Mouse (Mus musculus) layer of hippocampus, postnatal 36 days (tissue): ENCODE data around the gene Fndc3b. TPM values are rescaled to one million over a fixed set of nuclear protein-coding genes. Genes with fewer than 3 reads are reported as not detected.
"Not testable (repeated sequence)": the region's sequence is repeated elsewhere in the genome, so short reads cannot be mapped to it uniquely, and the experiment has no call there.

Experiments used
- DNase-seq, 2 experiments: peaks; one replicate each; pipeline ENCODE4 v3.0.0; 2022
- microRNA-seq, 2 experiments: library from miRNA; unstranded; fragments of <30 nt; microRNA quantifications; one replicate each; pipeline ENCODE4 v1.2.0; 2021
- total RNA-seq, 2 experiments: library from RNA; stranded (reverse); gene quantifications; 2 replicates each; pipeline ENCODE4 v1.2.3; 2021

The Fndc3b gene
- total RNA-seq, 2 experiments from 2014 or later: 21.0 to 22.9 TPM

DNA sequence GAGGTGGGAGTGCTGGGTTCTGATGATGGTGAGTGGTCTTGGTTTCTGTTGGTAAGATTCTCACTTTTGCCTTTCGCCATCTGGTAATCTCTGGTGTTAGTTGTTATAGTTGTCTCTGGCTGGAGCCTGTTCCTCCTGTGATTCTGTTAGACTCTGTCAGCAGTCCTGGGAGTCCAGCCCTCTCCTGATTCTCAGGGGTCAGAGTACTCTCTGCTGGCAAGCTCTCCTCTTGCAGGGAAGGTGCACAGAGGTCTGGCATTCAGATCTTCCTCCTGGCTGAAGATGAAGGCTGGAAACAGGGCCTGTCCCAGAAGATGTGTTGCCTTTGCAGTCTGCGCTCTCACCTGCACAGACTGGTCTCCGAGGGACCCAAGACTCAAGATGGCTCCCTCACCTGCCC lies 310.1 kb downstream of the Fndc3b start:
- not testable (repeated sequence) for DNase-seq

- DNase-seq: no peak
Measured at GRCm38 (mm10) chr3:27389923-27390322, 321.2 kb downstream of the Fndc3b start.

DNA sequence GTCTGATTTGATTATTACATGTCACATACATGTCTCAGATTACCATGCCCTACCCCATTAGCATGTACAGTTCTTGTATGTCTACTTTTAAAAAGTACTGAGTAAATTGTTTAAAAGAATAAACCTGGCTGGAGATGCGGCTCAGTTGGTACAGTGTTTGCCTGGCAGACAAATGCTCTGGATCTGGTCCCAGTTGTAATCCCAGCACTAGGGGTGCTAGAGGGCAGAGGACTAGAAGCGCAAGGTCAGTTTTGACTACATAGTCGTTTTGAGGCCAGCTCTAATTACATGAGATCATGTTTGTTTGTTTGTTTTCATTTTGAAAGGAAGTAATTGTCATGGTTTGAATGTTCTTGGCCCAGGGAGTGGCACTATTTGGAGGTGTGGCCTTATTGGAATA lies 326.3 kb downstream of the Fndc3b start:
- no peak for DNase-seq

DNA sequence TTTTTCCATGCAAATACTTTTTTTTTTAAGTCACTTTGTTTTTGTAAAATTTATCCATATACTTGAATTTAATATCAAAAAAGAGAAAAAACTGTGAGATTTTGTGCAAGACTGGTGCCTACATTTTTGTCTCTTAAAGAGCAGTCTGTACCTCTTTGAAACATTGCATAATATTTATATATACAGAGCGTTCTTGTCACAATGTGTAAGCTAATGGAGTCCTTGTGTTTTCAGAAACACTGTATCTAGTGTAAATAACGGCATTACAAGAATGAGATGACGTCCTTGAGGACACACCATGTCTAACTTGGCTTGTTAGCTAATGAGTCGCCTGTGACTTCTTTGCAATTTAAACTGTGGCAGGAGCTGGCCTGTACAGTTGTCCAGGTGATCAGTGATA lies 333.2 kb downstream of the Fndc3b start:
- DNase-seq: no peak

- no peak for DNase-seq
Measured at GRCm38 (mm10) chr3:27374396-27374795, 336.7 kb downstream of the Fndc3b start.

GRCm38 (mm10) chr3:27371725-27372650 lies 339.1 kb downstream of the Fndc3b start:
- peak in 1 of 2 experiments; percentile 32 for DNase-seq

DNA sequence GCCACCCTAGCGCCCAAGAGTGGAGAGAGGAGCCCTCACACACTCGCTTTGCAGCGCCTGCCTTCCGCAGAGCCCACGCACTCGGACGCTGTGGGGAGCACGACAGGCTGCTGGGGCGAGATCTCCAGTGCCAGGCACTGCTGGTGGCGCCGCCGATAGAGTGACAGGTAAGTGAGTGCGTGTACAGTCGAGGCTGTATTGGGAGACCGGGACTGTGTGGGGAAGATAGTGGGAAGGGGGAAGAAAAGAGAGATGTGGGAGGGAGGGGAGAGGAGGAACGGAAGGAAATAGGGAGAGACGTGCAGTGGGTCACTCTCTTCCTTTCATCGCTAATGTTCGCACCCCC lies 339.9 kb downstream of the Fndc3b start, which contains the start of gene Ghsr:
Gene Ghsr (plus strand): TSS at position 76 of the 346 bp plus-strand sequence.
- DNase-seq: no peak

- no peak for DNase-seq
Measured at GRCm38 (mm10) chr3:27370582-27371275, 340.4 kb downstream of the Fndc3b start.

- DNase-seq: no peak
Measured at GRCm38 (mm10) chr3:27370125-27370524, 341.0 kb downstream of the Fndc3b start.

Small RNA genes within 50 kb of the gene (microRNA-seq; reads per million reads assigned to microRNA genes)
- 0 reads per million in 2 experiments for gene Mir3092

Other genes with a start within 250 kb of the Fndc3b start
- 1 to 10 TPM; 1.4 to 2.1 TPM for gene Tmem212, start 185.1 kb upstream of the Fndc3b start, total RNA-seq
- gene Pld1, start 227.4 kb upstream of the Fndc3b start, total RNA-seq: 10 to 100 TPM in 1 of 2 experiments, 1 to 10 TPM in 1; 7.3 to 10.6 TPM